Mouse (Mus musculus): ENCODE measurements around the gene Oas1f. TPM values are rescaled to one million over a fixed set of nuclear protein-coding genes. Genes with fewer than 3 reads are reported as not detected.

The Oas1f gene
- not detected for polyA plus RNA-seq (2014; fragmentation: Illumina TruSeq; extraction: RNeasy Lipid Tissue Mini Kit (QIAGEN cat#74804); ENCODE audit: low read depth, low replicate concordance)

DNA sequence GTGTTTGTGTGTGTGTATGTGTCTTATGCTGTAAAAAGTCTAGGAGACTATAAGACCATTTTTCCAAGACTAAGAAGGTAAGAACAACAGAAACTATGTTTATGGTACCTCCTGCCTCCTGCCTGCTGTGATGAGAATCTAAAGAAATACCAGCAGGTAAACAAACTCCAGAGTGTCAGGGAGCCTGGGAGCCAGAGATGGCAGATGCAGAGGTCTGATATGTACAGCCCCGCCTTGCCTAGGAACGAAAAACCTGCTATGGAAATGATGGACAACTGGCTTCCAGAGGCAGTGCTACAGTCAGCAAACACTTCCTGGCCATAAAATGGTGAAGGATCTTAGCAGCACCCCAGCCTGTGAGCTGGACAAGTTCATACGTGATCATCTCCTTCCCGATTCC is at the start of gene Oas1f:
Gene Oas1f (plus strand): TSS at position 301 of the 400 bp plus-strand sequence.

DNA sequence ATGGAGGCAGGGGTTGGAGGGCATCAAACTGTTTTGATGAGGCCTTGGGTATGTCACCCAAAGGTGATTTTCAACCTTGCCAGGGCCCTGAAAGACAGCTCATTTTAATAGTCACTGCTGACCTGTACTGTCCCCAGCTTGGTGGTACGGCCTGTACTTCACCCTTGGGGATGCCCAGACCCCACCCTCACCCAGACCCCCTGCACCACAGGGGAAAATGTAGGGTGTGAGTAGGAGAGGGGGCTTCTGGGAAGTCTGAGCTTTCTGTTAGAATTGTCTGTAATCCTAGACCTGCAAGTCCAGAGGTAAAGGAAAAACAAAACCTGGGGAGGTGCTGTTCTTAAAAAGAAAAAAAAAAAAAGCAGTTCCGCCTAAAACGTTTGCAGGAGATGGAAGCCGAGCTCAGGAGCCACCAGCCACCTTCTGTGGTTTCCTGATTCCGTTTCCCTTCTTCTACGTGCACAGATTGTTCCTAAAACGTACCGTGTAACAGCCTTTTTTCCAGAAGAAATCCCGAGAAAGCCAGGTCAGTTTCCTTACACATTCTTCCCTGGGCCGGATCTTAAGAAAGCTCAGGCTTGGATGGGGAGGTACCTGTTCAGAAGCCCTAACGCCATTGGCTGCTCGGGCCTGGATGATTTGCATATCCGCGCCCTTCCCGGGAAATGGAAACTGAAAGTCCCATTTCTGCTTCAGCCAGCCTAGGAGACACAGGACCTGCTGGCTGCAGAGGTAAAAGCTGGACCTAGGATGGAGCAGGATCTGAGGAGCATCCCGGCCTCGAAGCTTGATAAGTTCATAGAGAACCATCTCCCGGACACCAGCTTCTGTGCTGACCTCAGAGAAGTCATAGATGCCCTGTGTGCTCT is 35.0 kb upstream of the Oas1f start, which contains the start of gene Oas1c:
Gene Oas1c (minus strand): TSS at position 564 of the 869 bp plus-strand sequence.

DNA sequence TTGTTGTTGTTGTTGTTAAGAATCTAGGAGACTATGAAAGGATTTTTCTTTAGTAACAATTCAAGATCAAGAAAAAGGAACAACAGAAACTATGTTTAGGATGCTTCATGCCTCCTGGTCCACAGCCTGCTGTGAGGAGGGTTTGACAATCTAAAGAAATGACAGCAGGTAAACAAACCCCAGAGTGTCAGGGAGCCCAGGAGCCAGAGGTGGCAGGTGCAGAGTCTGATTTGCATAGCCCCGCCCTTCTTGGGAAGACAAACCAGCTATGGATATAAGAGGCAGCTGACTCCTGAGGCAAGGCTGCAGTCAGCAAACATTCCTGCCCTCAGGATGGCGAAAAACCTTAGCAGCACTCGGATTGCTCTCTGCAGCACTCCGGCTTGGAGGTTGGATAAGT is 14.0 kb downstream of the Oas1f start, which contains the start of gene Oas1h:
Gene Oas1h (plus strand): TSS at position 301 of the 400 bp plus-strand sequence.

DNA sequence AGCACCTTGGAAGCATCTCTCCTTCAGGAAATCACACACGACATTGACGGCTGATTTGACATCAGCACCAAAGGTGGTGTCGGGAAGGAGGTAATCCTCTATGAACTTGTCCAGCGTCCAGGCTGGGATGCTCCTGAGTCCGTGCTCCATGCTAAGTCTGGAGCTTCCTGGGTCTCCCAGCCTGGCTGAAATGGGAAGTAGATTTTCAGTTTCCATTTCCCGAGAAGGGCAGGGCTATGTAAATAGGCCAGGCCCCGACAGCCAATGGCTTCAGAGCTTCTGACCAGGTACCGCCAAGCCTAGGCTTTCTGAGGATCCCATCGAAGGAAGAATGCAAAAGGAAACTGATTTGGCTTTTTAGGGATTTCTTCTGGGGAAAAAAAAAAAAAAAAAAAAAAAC is 40.2 kb downstream of the Oas1f start, which contains the start of gene Oas1g:
Gene Oas1g (minus strand): TSS at position 201 of the 400 bp plus-strand sequence.

GRCm38 (mm10) chr5:120906791-120907733 is 59.9 kb downstream of the Oas1f start, which contains the start of gene Oas1a:
Oas1a (minus strand) TSS chr5:120907521.

Other genes starting within 250 kb of the Oas1f start
- not detected for gene Rita1, start 234.8 kb upstream of the Oas1f start, polyA plus RNA-seq (2014; fragmentation: Illumina TruSeq; extraction: RNeasy Lipid Tissue Mini Kit (QIAGEN cat#74804); ENCODE audit: low read depth, low replicate concordance)
- gene Ddx54, start 234.6 kb upstream of the Oas1f start, polyA plus RNA-seq (2014; fragmentation: Illumina TruSeq; extraction: RNeasy Lipid Tissue Mini Kit (QIAGEN cat#74804); ENCODE audit: low read depth, low replicate concordance) = 0.50 TPM
- gene Cfap73, start 213.1 kb upstream of the Oas1f start, polyA plus RNA-seq (2014; fragmentation: Illumina TruSeq; extraction: RNeasy Lipid Tissue Mini Kit (QIAGEN cat#74804); ENCODE audit: low read depth, low replicate concordance) = not detected
- 0.20 TPM for gene Rasal1, start 198.6 kb upstream of the Oas1f start, polyA plus RNA-seq (2014; fragmentation: Illumina TruSeq; extraction: RNeasy Lipid Tissue Mini Kit (QIAGEN cat#74804); ENCODE audit: low read depth, low replicate concordance)
- 1.8 TPM for gene Dtx1, start 135.4 kb upstream of the Oas1f start, polyA plus RNA-seq (2014; fragmentation: Illumina TruSeq; extraction: RNeasy Lipid Tissue Mini Kit (QIAGEN cat#74804); ENCODE audit: low read depth, low replicate concordance)
- gene Oas2, start 97.5 kb upstream of the Oas1f start, polyA plus RNA-seq (2014; fragmentation: Illumina TruSeq; extraction: RNeasy Lipid Tissue Mini Kit (QIAGEN cat#74804); ENCODE audit: low read depth, low replicate concordance) = 0.43 TPM
- gene Oas3, start 69.7 kb upstream of the Oas1f start, polyA plus RNA-seq (2014; fragmentation: Illumina TruSeq; extraction: RNeasy Lipid Tissue Mini Kit (QIAGEN cat#74804); ENCODE audit: low read depth, low replicate concordance) = not detected
- gene Oas1e, start 51.8 kb upstream of the Oas1f start, polyA plus RNA-seq (2014; fragmentation: Illumina TruSeq; extraction: RNeasy Lipid Tissue Mini Kit (QIAGEN cat#74804); ENCODE audit: low read depth, low replicate concordance) = not detected
- 0.08 TPM for gene Oas1c, start 34.9 kb upstream of the Oas1f start, polyA plus RNA-seq (2014; fragmentation: Illumina TruSeq; extraction: RNeasy Lipid Tissue Mini Kit (QIAGEN cat#74804); ENCODE audit: low read depth, low replicate concordance)
- gene Oas1h, start 14.1 kb downstream of the Oas1f start, polyA plus RNA-seq (2014; fragmentation: Illumina TruSeq; extraction: RNeasy Lipid Tissue Mini Kit (QIAGEN cat#74804); ENCODE audit: low read depth, low replicate concordance) = not detected
- not detected for gene Oas1g, start 40.2 kb downstream of the Oas1f start, polyA plus RNA-seq (2014; fragmentation: Illumina TruSeq; extraction: RNeasy Lipid Tissue Mini Kit (QIAGEN cat#74804); ENCODE audit: low read depth, low replicate concordance)
- gene Oas1a, start 60.2 kb downstream of the Oas1f start, polyA plus RNA-seq (2014; fragmentation: Illumina TruSeq; extraction: RNeasy Lipid Tissue Mini Kit (QIAGEN cat#74804); ENCODE audit: low read depth, low replicate concordance) = 0.11 TPM
- not detected for gene Oas1d, start 67.2 kb downstream of the Oas1f start, polyA plus RNA-seq (2014; fragmentation: Illumina TruSeq; extraction: RNeasy Lipid Tissue Mini Kit (QIAGEN cat#74804); ENCODE audit: low read depth, low replicate concordance)
- 0.42 TPM for gene Rph3a, start 162.7 kb downstream of the Oas1f start, polyA plus RNA-seq (2014; fragmentation: Illumina TruSeq; extraction: RNeasy Lipid Tissue Mini Kit (QIAGEN cat#74804); ENCODE audit: low read depth, low replicate concordance)